Mouse (Mus musculus) kidney, postnatal 0 days (tissue): ENCODE results near the gene Cbfa2t3. TPM values are rescaled to one million over a fixed set of nuclear protein-coding genes. Genes with fewer than 3 reads are reported as not detected.

Source experiments
- ATAC-seq: fragments of 200-750 bp; cut with Nextera tagmentation; replicated peaks from 2 replicates; pipeline ENCODE4 v1.8.0; 2017; ENCODE audit warnings: low read depth, moderate number of reproducible peaks, moderate TSS enrichment, moderate library complexity; ENCODE audit not compliant: low FRiP score
- DNase-seq: peaks from one replicate; pipeline ENCODE4 v3.0.0-alpha.2; 2016; ENCODE audit warnings: low spot score
- H3K27ac ChIP-seq: fragments of 300-500 bp; sonication (generic); 2 replicates; pipeline ENCODE4 v1.5.1; 2014; ENCODE audit warnings: mild to moderate bottlenecking
- H3K27me3 ChIP-seq: fragments of 300-500 bp; sonication (generic); 2 replicates; pipeline ENCODE4 v1.6.1; 2014; ENCODE audit warnings: low read length, mixed read lengths; ENCODE audit not compliant: insufficient read depth
- H3K36me3 ChIP-seq: fragments of 300-500 bp; sonication (generic); 2 replicates; pipeline ENCODE4 v1.6.1; 2014; ENCODE audit warnings: low read length, mixed read lengths; ENCODE audit not compliant: insufficient read depth
- H3K4me1 ChIP-seq: fragments of 300-500 bp; sonication (generic); replicated peaks from 2 replicates; pipeline ENCODE4 v1.6.1; 2014; ENCODE audit warnings: antibody characterized with exemption, low read length, mixed read lengths; ENCODE audit not compliant: insufficient read depth
- H3K4me2 ChIP-seq: fragments of 300-500 bp; sonication (generic); 2 replicates; pipeline ENCODE4 v1.6.1; 2014; ENCODE audit warnings: mild to moderate bottlenecking, low read length, moderate library complexity, mixed read lengths
- H3K4me3 ChIP-seq: fragments of 300-500 bp; sonication (generic); replicated peaks from 2 replicates; pipeline ENCODE4 v1.5.1; 2014; ENCODE audit warnings: low read depth, low read length
- H3K9ac ChIP-seq: fragments of 300-500 bp; sonication (generic); 2 replicates; pipeline ENCODE4 v1.6.1; 2014; ENCODE audit warnings: low read depth, low read length
- H3K9me3 ChIP-seq: fragments of 300-500 bp; sonication (generic); replicated peaks from 2 replicates; pipeline ENCODE4 v1.6.1; 2016; ENCODE audit warnings: low read length, inconsistent platforms, mixed read lengths
- CTCF ChIP-seq: IDR thresholded peaks from 2 replicates; pipeline ENCODE4 v1.5.1; 2016; ENCODE audit warnings: antibody characterized with exemption, low read depth, mild to moderate bottlenecking, moderate library complexity
- WGBS: fragments of 180-500 bp; shearing (Covaris S2); extraction: QIAGEN DNeasy Blood & Tissue Kit; methylation state at CpG from one replicate; pipeline ENCODE4 v1.1.7; 2014; 5-methylcytosine and 5-hydroxymethylcytosine counted together
- polyA plus RNA-seq: library from polyadenylated mRNA; unstranded; fragments of >200 nt; fragmentation: Nextera tagmentation; extraction: Ambion mirVana; gene quantifications from 2 replicates; pipeline ENCODE4 v1.2.1, GENCODE M21; 2015

Cbfa2t3 gene
- polyA plus RNA-seq, 1 experiment from 2014 or later = 3.6 TPM

- no peak overlapping the region for H3K4me2 ChIP-seq
- 0 out of 2 replicates have a peak, but pooled peaks cover 3% of the 10 kb centered on the region for H3K36me3 ChIP-seq
- ATAC-seq (no peak), DNase-seq (no peak)
- no peak overlapping the region for H3K27ac ChIP-seq
- TF ChIP-seq CTCF = no peak
- no peak overlapping the region for H3K4me3 ChIP-seq
- 0 out of 2 replicates have a peak overlapping the region, but pooled peaks have one; percentile 27 for H3K9ac ChIP-seq
- WGBS = 56% methylated on average over 9 of the region's 9 CpGs
- peaks cover 19% of the 10 kb centered on the region for H3K4me1 ChIP-seq
- no peaks in the 10 kb centered on the region for H3K9me3 ChIP-seq
- no peaks in the 10 kb centered on the region for H3K27me3 ChIP-seq
These were observed 82.6 kb downstream of the Cbfa2t3 start for GRCm38 (mm10) chr8:122616181-122616905.

- DNase-seq (peak; percentile 100), ATAC-seq (peak; percentile 94)
- H3K9ac ChIP-seq = peak within 1 kb of the TSS; percentile 69
- no peaks in the 10 kb centered on the region for H3K9me3 ChIP-seq
- H3K4me3 ChIP-seq = peak within 1 kb of the TSS; percentile 60
- TF ChIP-seq CTCF = peak; percentile 75
- H3K36me3 ChIP-seq = 0 out of 2 replicates have a peak, but pooled peaks cover 3% of the 10 kb centered on the region
- peaks cover 8% of the 10 kb centered on the region; the same call in 1 of the 2 replicates for H3K4me1 ChIP-seq
- H3K4me2 ChIP-seq = peak within 1 kb of the TSS; percentile 79
- WGBS = under 1% methylated on average over 55 of the region's 57 CpGs
- H3K27me3 ChIP-seq = no peaks in the 10 kb centered on the region
- peak within 1 kb of the TSS; percentile 83 for H3K27ac ChIP-seq
These were observed 87.4 kb downstream of the Cbfa2t3 start, which contains the start of the genes Galns and Trappc2l for GRCm38 (mm10) chr8:122611295-122612133. Gene Galns, minus strand, starts transcription at chr8:122611463. Gene Trappc2l, plus strand, starts transcription at chr8:122611640.

DNA sequence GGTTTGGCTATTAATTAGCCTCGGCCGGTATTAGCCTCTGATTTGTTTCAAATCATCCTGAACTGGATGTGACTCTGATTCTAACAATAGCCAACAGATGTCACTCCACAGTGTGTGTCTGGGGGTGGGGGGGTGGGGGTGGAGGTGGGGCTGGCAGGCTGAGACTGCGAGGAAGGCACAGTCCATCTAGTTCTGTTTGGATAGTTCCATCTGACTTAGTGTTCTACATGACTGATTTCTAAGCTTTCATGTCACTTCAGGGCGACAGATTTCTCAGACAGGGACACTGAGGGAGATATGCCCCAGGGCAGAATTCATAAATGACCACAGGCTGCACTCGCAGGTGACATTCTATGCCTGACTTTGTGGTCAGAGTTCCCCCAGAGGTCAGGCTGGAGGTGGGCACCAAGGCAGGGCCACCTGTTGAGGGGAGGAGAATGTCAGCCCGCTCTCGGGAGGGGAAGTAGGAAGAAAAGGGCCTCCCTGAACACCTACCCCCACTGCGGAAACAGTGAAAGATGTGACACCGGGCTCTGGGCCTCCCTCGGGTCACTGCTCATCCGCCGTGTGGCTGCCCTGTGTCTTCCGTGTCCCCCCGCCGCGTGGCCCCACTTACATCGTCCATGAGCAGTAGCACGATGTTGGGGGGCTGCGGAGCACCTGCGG is 88.2 kb downstream of the Cbfa2t3 start:
- Histone ChIP-seq H3K9ac (peak overlapping the region; percentile 56), H3K27ac (peak overlapping the region; percentile 76), H3K9me3 (no peaks in the 10 kb centered on the region), H3K36me3 (0 out of 2 replicates have a peak, but pooled peaks cover 3% of the 10 kb centered on the region), H3K4me2 (peak overlapping the region; percentile 79), H3K4me1 (peaks cover 8% of the 10 kb centered on the region; the same call in 1 of the 2 replicates), H3K27me3 (no peaks in the 10 kb centered on the region), H3K4me3 (peak overlapping the region; percentile 60)
- WGBS = 4% methylated on average over 20 of the region's 20 CpGs
- ATAC-seq (peak; percentile 46), DNase-seq (peak; percentile 66)
- no peak for TF ChIP-seq CTCF

DNA sequence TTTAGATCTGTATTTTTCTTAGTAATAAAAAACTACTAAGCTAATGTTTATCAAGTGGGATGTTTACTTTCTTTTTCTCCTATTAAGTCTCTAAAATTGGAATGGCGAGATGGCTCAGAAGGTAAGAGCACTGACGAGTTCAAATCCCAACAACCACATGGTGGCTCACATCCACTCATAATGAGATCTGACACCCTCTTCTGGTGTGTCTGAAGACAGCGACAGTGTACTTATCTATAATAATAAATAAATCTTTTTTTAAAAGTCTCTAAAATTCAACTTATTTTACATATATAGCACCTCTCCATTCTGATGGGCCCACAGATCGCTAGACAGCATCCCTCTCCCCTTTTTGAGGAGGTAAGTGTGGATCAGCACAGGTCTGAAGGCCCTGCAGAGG is 88.7 kb downstream of the Cbfa2t3 start:
- Histone ChIP-seq H3K4me1 (peaks cover 8% of the 10 kb centered on the region; the same call in 1 of the 2 replicates), H3K4me3 (no peak overlapping the region), H3K4me2 (peak overlapping the region; percentile 79), H3K9ac (no peak overlapping the region), H3K27ac (no peak overlapping the region), H3K9me3 (no peaks in the 10 kb centered on the region), H3K36me3 (0 out of 2 replicates have a peak, but pooled peaks cover 3% of the 10 kb centered on the region), H3K27me3 (no peaks in the 10 kb centered on the region)
- TF ChIP-seq CTCF = no peak
- WGBS = 59% methylated on average over 4 of the region's 4 CpGs
- ATAC-seq (no peak), DNase-seq (no peak)

GRCm38 (mm10) chr8:122606810-122607209 is 92.1 kb downstream of the Cbfa2t3 start:
- no peaks in the 10 kb centered on the region for H3K27me3 ChIP-seq
- no peak for ATAC-seq
- H3K4me1 ChIP-seq = no peaks in the 10 kb centered on the region
- DNase-seq = no peak
- no peaks in the 10 kb centered on the region for H3K9me3 ChIP-seq
- H3K4me3 ChIP-seq = no peak overlapping the region
- WGBS = 74% methylated on average over 11 of the region's 12 CpGs
- no peak overlapping the region for H3K9ac ChIP-seq
- no peak for TF ChIP-seq CTCF
- H3K4me2 ChIP-seq = no peak overlapping the region
- no peak overlapping the region for H3K27ac ChIP-seq
- no peaks in the 10 kb centered on the region for H3K36me3 ChIP-seq

- WGBS = 76% methylated on average over 4 of the region's 4 CpGs
- Histone ChIP-seq H3K27ac (no peak overlapping the region), H3K9ac (no peak overlapping the region), H3K36me3 (0 out of 2 replicates have a peak, but pooled peaks cover 2% of the 10 kb centered on the region), H3K4me3 (no peak overlapping the region), H3K9me3 (no peaks in the 10 kb centered on the region), H3K4me2 (no peak overlapping the region), H3K27me3 (no peaks in the 10 kb centered on the region), H3K4me1 (no peaks in the 10 kb centered on the region)
- ATAC-seq = no peak
- no peak for DNase-seq
- no peak for TF ChIP-seq CTCF
These were observed 93.5 kb downstream of the Cbfa2t3 start for GRCm38 (mm10) chr8:122605367-122605766.
